Mouse (Mus musculus) intestine, postnatal 0 days (tissue): ENCODE data around the gene St7. TPM values are rescaled to one million over a fixed set of nuclear protein-coding genes. Genes with fewer than 3 reads are reported as not detected.
A peak's percentile ranks its signal among the peaks of the same experiment; 100 is the strongest.

Source experiments
- ATAC-seq: fragments of 200-750 bp; cut with Nextera tagmentation; 2 replicates; pipeline ENCODE4 v1.8.0; 2017; ENCODE audit warnings: mild to moderate bottlenecking, moderate TSS enrichment, moderate library complexity
- H3K27ac ChIP-seq: fragments of 300-500 bp; sonication (generic); 2 replicates; pipeline ENCODE4 v1.5.1; 2014; ENCODE audit warnings: mild to moderate bottlenecking, low read depth, low read length, moderate library complexity
- H3K27me3 ChIP-seq: fragments of 300-500 bp; sonication (generic); replicated peaks from 2 replicates; pipeline ENCODE4 v1.6.1; 2014; ENCODE audit warnings: low read length, mixed read lengths; ENCODE audit not compliant: control insufficient read depth, insufficient read depth
- H3K36me3 ChIP-seq: fragments of 300-500 bp; sonication (generic); 2 replicates; pipeline ENCODE4 v1.6.1; 2014; ENCODE audit warnings: mild to moderate bottlenecking, moderate library complexity; ENCODE audit not compliant: control insufficient read depth, insufficient read depth
- H3K4me1 ChIP-seq: fragments of 300-500 bp; sonication (generic); replicated peaks from 2 replicates; pipeline ENCODE4 v1.6.1; 2014; ENCODE audit warnings: antibody characterized with exemption, low read length, mixed read lengths; ENCODE audit not compliant: control insufficient read depth, insufficient read depth
- H3K4me2 ChIP-seq: fragments of 300-500 bp; sonication (generic); replicated peaks from 2 replicates; pipeline ENCODE4 v1.6.1; 2014; ENCODE audit warnings: low read depth, mild to moderate bottlenecking, moderate library complexity
- H3K4me3 ChIP-seq: fragments of 300-500 bp; sonication (generic); 2 replicates; pipeline ENCODE4 v1.5.1; 2014; ENCODE audit warnings: low read depth, low read length
- H3K9ac ChIP-seq: fragments of 300-500 bp; sonication (generic); 2 replicates; pipeline ENCODE4 v1.6.1; 2014; ENCODE audit warnings: mild to moderate bottlenecking, low read depth, low read length
- H3K9me3 ChIP-seq: fragments of 300-500 bp; sonication (generic); 2 replicates; pipeline ENCODE4 v1.6.1; 2016; ENCODE audit warnings: mixed run types; ENCODE audit not compliant: control insufficient read depth
- CTCF ChIP-seq: sonication (generic); IDR thresholded peaks from 2 replicates; pipeline ENCODE4 v1.5.1; 2016; ENCODE audit warnings: low read depth, mild to moderate bottlenecking, control low read depth, antibody characterized with exemption, moderate library complexity
- WGBS: fragments of 180-500 bp; shearing (Covaris S2); extraction: QIAGEN DNeasy Blood & Tissue Kit; methylation state at CpG from one replicate; pipeline ENCODE4 v1.1.7; 2014; 5-methylcytosine and 5-hydroxymethylcytosine counted together
- polyA plus RNA-seq: library from polyadenylated mRNA; unstranded; fragments of >200 nt; fragmentation: Nextera tagmentation; extraction: Ambion mirVana; gene quantifications from 2 replicates; pipeline ENCODE4 v1.2.1, GENCODE M21; 2015

Gene St7
- polyA plus RNA-seq, 1 experiment from 2014 or later, result 11.2 TPM

- no peaks in the 10 kb centered on the region for H3K9me3 ChIP-seq
- H3K36me3 ChIP-seq, result no peaks in the 10 kb centered on the region
- H3K4me3 ChIP-seq, result no peak overlapping the region
- H3K4me1 ChIP-seq, result no peaks in the 10 kb centered on the region
- H3K4me2 ChIP-seq, result no peak overlapping the region
- TF ChIP-seq CTCF, result no peak
- no peak overlapping the region for H3K9ac ChIP-seq
- no peak overlapping the region for H3K27ac ChIP-seq
- 0 out of 2 replicates have a peak, but pooled peaks have one; percentile 36 for ATAC-seq
- H3K27me3 ChIP-seq, result no peaks in the 10 kb centered on the region
- WGBS, result 63% methylated on average over 9 of the region's 9 CpGs
Measured at GRCm38 (mm10) chr6:17727891-17728790, 35.4 kb downstream of the St7 start.

DNA sequence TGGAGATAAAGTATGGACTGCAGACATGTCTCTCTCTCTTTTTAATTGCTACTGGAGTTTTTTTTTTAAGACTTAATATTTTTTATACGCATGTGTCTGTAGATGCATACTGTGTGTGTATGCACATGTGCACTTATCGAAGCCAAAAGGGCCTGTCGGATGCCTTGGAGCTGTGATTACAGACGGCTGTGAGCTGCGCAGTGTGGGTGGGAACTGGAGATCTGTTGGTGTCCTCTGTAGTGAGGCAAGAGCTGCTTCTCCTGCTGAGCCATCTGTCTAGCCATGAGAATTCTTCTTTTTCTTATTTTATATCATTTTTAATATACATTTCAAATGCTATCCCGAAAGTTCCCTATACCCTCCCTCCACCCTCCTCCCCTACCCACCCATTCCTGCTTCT is 37.4 kb downstream of the St7 start:
- Histone ChIP-seq H3K4me1 (no peaks in the 10 kb centered on the region), H3K27me3 (no peaks in the 10 kb centered on the region), H3K9ac (no peak overlapping the region), H3K9me3 (no peaks in the 10 kb centered on the region), H3K27ac (no peak overlapping the region), H3K36me3 (no peaks in the 10 kb centered on the region), H3K4me3 (no peak overlapping the region), H3K4me2 (no peak overlapping the region)
- no peak for TF ChIP-seq CTCF
- WGBS, result 84% methylated on average over 6 of the region's 6 CpGs
- no peak for ATAC-seq

DNA sequence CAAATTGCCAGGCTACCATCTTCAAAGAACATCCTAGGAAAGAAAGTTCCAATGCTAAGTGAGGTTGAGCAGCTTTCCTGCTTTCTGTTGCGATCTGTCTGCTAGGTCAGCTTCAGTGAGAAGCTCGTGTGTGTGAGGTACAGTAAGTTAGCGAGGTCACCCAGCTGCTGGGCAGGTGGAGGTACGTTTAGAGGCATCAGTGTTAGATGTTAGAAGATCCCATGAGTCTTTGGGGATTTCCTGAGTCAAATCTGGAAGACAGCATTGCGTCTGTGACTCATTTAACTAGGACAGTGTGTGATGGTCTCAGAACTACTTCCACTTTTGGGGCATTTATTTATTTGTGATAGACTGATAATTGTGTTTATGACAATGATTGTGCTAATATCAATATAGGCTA is 39.0 kb downstream of the St7 start:
- no peak overlapping the region for H3K4me3 ChIP-seq
- H3K27me3 ChIP-seq, result no peaks in the 10 kb centered on the region
- no peaks in the 10 kb centered on the region for H3K36me3 ChIP-seq
- H3K4me2 ChIP-seq, result no peak overlapping the region
- no peak overlapping the region for H3K27ac ChIP-seq
- WGBS, result 74% methylated on average over 5 of the region's 5 CpGs
- TF ChIP-seq CTCF, result no peak
- H3K9me3 ChIP-seq, result no peaks in the 10 kb centered on the region
- no peaks in the 10 kb centered on the region for H3K4me1 ChIP-seq
- H3K9ac ChIP-seq, result no peak overlapping the region
- ATAC-seq, result no peak

DNA sequence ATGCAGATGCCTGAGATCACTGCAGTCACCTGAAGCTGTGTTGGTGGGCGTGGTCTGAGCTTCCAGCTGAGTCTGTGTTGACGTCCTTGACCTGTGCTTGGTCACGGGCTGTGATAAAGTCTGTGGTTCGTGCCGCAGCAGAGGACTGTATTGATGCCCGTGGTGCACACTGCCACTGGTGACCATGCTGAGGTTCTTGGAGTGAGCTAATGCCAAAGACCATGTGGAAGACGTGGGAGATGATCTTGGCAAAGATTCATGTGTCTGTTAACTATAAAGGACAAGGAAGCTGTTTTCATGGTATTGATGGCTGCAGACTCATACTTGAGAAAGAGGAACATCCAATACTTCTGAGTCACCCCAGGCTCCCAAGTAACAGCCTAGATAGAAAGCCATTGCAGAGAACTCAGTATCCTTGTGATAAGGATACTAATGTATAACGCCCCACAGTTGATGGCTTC is 41.2 kb downstream of the St7 start:
- Histone ChIP-seq H3K36me3 (no peaks in the 10 kb centered on the region), H3K9ac (no peak overlapping the region), H3K27me3 (no peaks in the 10 kb centered on the region), H3K27ac (no peak overlapping the region), H3K9me3 (no peaks in the 10 kb centered on the region), H3K4me2 (no peak overlapping the region), H3K4me1 (no peaks in the 10 kb centered on the region), H3K4me3 (no peak overlapping the region)
- WGBS, result 66% methylated on average over 8 of the region's 8 CpGs
- no peak for TF ChIP-seq CTCF
- ATAC-seq, result no peak

- no peak overlapping the region for H3K9ac ChIP-seq
- H3K4me2 ChIP-seq, result no peak overlapping the region
- no peak overlapping the region for H3K4me3 ChIP-seq
- no peaks in the 10 kb centered on the region for H3K36me3 ChIP-seq
- no peaks in the 10 kb centered on the region for H3K4me1 ChIP-seq
- no peak for ATAC-seq
- H3K27ac ChIP-seq, result no peak overlapping the region
- WGBS, result 90% methylated on average over 8 of the region's 8 CpGs
- H3K9me3 ChIP-seq, result no peaks in the 10 kb centered on the region
- H3K27me3 ChIP-seq, result no peaks in the 10 kb centered on the region
- no peak for TF ChIP-seq CTCF
Measured at GRCm38 (mm10) chr6:17737262-17737948, 44.7 kb downstream of the St7 start.

DNA sequence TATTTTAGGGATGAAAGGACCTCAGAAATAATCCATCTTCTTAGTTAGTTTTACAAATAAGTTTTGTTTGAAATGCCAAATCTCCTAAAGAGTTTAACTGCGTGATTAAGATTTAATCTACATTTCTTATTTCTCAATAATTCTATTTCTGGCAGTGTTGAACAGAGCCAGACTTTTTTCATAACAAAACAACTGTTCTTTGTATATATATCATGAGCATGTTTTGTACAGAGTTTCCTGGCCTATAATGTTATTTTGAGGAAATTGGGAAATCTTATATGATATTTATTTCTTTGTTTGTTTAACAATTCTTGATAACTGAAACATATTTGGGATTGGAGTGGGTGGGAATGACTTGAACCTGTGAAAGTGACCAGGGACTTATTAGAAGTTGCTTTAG is 47.4 kb downstream of the St7 start:
- Histone ChIP-seq H3K27me3 (no peaks in the 10 kb centered on the region), H3K27ac (no peak overlapping the region), H3K4me3 (no peak overlapping the region), H3K9ac (no peak overlapping the region), H3K36me3 (no peaks in the 10 kb centered on the region), H3K4me1 (no peaks in the 10 kb centered on the region), H3K9me3 (no peaks in the 10 kb centered on the region), H3K4me2 (no peak overlapping the region)
- 80% methylated on average over 1 of the region's 1 CpGs for WGBS
- no peak for TF ChIP-seq CTCF
- ATAC-seq, result no peak
